Mouse (Mus musculus): ENCODE measurements around the gene Acot3. TPM values are rescaled to one million over a fixed set of nuclear protein-coding genes. Genes with fewer than 3 reads are reported as not detected.
"Not testable (repeated sequence)": the region's sequence is repeated elsewhere in the genome, so short reads cannot be mapped to it uniquely, and the experiment has no call there.

Acot3 gene
- total and polyA plus RNA-seq, 2 experiments from 2014 or later: 0.77 to 2.0 TPM

DNA sequence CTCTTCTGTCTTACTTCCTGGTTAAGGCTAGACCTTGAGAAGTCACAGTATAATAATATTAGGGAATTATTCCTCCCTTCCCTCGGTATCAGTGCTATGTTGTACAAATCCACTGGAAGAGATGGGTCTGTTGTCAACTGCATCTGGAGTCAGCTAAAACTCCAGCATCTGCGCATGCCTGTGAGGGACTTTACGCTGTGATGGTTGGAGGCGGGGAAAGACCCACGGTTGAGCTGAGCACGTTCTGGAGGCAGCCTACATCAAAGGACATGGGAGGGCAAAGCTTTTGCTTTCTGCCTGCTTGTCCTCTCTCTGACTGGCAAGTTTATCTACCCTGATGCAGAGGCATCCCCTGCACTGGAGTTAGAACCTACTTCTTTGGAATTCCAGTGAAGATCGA is 26.1 kb upstream of the Acot3 start:
- Histone ChIP-seq H3K4me2 (ENCODE audit: low read depth, low read length, poor library complexity, severe bottlenecking) (no peak overlapping the region), H3K4me1 (ENCODE audit: insufficient read depth, low read length) (no peaks in the 10 kb centered on the region), H3K27me3 (ENCODE audit: insufficient read depth, low read length) (no peaks in the 10 kb centered on the region), H3K36me3 (ENCODE audit: insufficient read depth, low read length) (no peaks in the 10 kb centered on the region), H3K9ac (replicated peaks; ENCODE audit: low read length, poor library complexity, severe bottlenecking) (no peak overlapping the region), H3K9me3 (ENCODE audit: low read length) (no peaks in the 10 kb centered on the region), H3K27ac (ENCODE audit: low read depth, low read length) (no peak overlapping the region), H3K4me3 (ENCODE audit: low read depth, low read length) (no peak overlapping the region)
- ATAC-seq (ENCODE audit: low FRiP score) (no peak), DNase-seq (ENCODE audit: low spot score) (no peak)
- no peak for TF ChIP-seq CTCF (IDR thresholded peaks at IDR 0.05)
- WGBS: 80% methylated on average over 7 of the region's 7 CpGs

DNA sequence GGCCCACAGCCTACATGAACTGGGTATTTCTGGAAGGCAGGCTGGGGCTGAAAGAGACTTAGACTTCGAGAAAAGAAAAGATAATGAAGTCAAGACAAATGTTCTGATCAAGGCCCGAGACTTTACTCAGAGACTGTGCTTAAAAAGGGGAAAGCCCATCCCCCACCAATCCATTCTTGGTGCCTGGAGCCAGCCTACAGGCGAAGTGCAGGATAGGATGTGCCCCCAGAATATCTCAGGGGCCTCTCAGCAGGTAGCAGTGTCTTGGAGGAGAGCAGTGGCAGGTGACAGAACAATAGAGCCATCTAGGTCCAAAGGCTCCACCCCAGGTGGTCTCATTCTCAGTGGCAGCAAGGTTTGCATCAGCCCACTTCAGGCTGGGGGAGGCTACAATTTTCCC is 23.6 kb upstream of the Acot3 start:
- H3K27me3 ChIP-seq (ENCODE audit: insufficient read depth, low read length); H3K4me2 ChIP-seq (ENCODE audit: low read depth, low read length, poor library complexity, severe bottlenecking); DNase-seq (ENCODE audit: low spot score); H3K9me3 ChIP-seq (ENCODE audit: low read length); H3K27ac ChIP-seq (ENCODE audit: low read depth, low read length); H3K9ac ChIP-seq (replicated peaks; ENCODE audit: low read length, poor library complexity, severe bottlenecking); ATAC-seq (ENCODE audit: low FRiP score); H3K4me1 ChIP-seq (ENCODE audit: insufficient read depth, low read length); H3K36me3 ChIP-seq (ENCODE audit: insufficient read depth, low read length); H3K4me3 ChIP-seq (ENCODE audit: low read depth, low read length): not testable (repeated sequence)
- WGBS: 43% methylated on average over 3 of the region's 3 CpGs

DNA sequence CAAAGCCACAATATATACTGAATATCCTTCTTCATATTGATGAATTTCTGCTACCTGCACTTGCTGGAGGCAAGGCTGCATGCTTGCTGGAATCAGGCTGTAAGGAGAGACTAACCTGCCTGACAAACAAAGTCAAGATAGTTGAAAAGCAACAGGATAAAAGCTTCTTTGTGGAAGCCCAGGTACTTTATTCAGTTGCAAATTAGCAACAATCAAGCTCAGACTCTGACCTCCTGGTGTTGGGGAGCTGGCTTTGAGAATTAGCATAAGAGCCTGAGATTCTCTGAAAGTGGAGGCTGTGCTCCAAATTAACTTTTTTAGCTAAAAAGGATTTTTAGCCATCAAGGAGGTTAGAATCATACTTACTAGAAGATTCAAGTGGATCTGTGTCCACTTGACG is 22.9 kb upstream of the Acot3 start:
- WGBS: 100% methylated on average over 1 of the region's 1 CpGs

DNA sequence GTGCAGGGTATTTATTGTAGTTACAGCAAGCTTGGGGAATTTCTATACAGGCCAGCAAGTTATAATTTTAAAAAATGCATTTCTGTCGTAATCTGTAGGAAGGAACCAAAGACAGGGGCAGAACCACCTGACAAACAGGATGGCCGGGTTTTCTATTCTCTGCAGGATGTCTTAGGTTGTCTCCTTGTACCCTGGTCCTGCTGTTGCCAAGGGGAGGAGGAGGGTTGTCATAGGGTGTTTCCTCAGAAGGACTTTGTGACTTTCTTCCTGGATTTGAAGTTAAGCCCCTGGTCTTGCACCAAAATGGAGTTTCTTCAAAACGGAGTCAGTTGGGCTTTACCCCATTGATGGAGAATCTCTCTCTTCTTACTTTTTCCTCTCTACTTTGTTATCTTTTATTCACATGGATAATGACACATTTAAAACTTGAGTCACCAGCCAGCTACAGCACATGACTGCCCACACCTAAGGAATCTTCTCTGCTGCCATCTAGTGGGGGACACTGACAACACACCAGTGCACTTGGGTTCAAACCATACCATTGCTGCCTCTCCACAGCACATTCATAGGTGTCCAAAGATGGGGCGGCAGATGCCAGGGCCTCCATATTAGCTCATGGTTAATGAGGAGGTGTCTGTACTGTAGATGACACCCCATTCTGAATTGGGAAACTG is 21.1 kb upstream of the Acot3 start:
- H3K4me3 ChIP-seq (ENCODE audit: low read depth, low read length): no peak overlapping the region
- H3K4me1 ChIP-seq (ENCODE audit: insufficient read depth, low read length): no peaks in the 10 kb centered on the region
- no peak for ATAC-seq (ENCODE audit: low FRiP score)
- H3K27me3 ChIP-seq (ENCODE audit: insufficient read depth, low read length): no peaks in the 10 kb centered on the region
- TF ChIP-seq CTCF (IDR thresholded peaks at IDR 0.05): peak; percentile 89
- WGBS: 65% methylated on average over 4 of the region's 4 CpGs
- H3K4me2 ChIP-seq (ENCODE audit: low read depth, low read length, poor library complexity, severe bottlenecking): no peak overlapping the region
- no peak overlapping the region for H3K27ac ChIP-seq (ENCODE audit: low read depth, low read length)
- no peak overlapping the region for H3K9ac ChIP-seq (replicated peaks; ENCODE audit: low read length, poor library complexity, severe bottlenecking)
- peak; percentile 76 for DNase-seq (ENCODE audit: low spot score)
- H3K9me3 ChIP-seq (ENCODE audit: low read length): no peaks in the 10 kb centered on the region
- no peaks in the 10 kb centered on the region for H3K36me3 ChIP-seq (ENCODE audit: insufficient read depth, low read length)

More for the DNA sequence above, 22.9 kb upstream of the Acot3 start:
- not testable (repeated sequence) for H3K4me1 ChIP-seq (ENCODE audit: insufficient read depth, low read length); DNase-seq (ENCODE audit: low spot score); H3K27me3 ChIP-seq (ENCODE audit: insufficient read depth, low read length); H3K27ac ChIP-seq (ENCODE audit: low read depth, low read length); H3K4me3 ChIP-seq (ENCODE audit: low read depth, low read length); H3K9ac ChIP-seq (replicated peaks; ENCODE audit: low read length, poor library complexity, severe bottlenecking); H3K4me2 ChIP-seq (ENCODE audit: low read depth, low read length, poor library complexity, severe bottlenecking); H3K36me3 ChIP-seq (ENCODE audit: insufficient read depth, low read length); ATAC-seq (ENCODE audit: low FRiP score); H3K9me3 ChIP-seq (ENCODE audit: low read length)

DNA sequence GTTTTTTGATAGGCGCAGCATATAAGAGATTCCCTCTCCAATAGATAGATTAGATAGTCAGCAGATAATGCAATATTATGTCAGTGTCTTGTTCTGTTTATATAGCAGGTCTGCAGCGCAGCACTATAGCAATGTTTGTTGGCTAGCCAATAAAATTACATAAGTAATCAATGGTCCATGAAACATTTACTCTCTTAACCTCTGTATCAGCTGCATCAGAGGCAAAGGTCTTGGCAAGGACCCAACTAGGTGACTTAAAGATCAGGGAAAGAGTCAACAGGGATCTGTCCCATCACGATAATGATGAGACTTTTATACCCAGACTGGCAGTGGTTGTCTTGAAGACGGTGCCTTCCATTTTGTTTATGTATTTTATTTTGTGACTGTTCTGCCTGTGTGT is 19.1 kb upstream of the Acot3 start:
- Histone ChIP-seq H3K27me3 (ENCODE audit: insufficient read depth, low read length) (no peaks in the 10 kb centered on the region), H3K4me2 (ENCODE audit: low read depth, low read length, poor library complexity, severe bottlenecking) (no peak overlapping the region), H3K9ac (replicated peaks; ENCODE audit: low read length, poor library complexity, severe bottlenecking) (no peak overlapping the region), H3K4me1 (ENCODE audit: insufficient read depth, low read length) (0 out of 2 replicates have a peak, but pooled peaks cover 3% of the 10 kb centered on the region), H3K27ac (ENCODE audit: low read depth, low read length) (no peak overlapping the region), H3K4me3 (ENCODE audit: low read depth, low read length) (no peak overlapping the region), H3K9me3 (ENCODE audit: low read length) (no peaks in the 10 kb centered on the region), H3K36me3 (ENCODE audit: insufficient read depth, low read length) (no peaks in the 10 kb centered on the region)
- WGBS: 92% methylated on average over 4 of the region's 4 CpGs
- DNase-seq (ENCODE audit: low spot score) (no peak), ATAC-seq (ENCODE audit: low FRiP score) (no peak)
- TF ChIP-seq CTCF (IDR thresholded peaks at IDR 0.05): no peak

DNA sequence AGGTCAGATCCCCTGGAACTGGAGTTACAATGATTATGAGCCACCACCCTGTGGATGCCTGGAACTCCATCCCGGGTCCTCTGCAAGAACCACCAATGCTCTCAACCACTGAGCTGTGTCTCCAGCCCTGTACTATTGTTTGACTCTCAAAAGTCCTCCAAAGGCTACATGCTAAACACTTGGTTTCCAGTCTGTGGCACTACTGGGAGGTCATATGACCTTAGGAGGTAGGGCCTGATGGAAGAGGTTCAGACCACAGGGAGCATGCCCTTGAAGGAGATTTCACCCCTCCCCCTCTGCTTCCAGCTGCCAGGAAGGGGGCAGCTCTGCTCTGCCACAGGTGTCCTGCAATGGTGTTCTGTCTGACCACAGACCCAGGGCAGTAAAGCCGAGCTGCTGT is 18.6 kb upstream of the Acot3 start:
- DNase-seq (ENCODE audit: low spot score); H3K4me1 ChIP-seq (ENCODE audit: insufficient read depth, low read length); H3K27me3 ChIP-seq (ENCODE audit: insufficient read depth, low read length); H3K4me2 ChIP-seq (ENCODE audit: low read depth, low read length, poor library complexity, severe bottlenecking); H3K27ac ChIP-seq (ENCODE audit: low read depth, low read length); H3K4me3 ChIP-seq (ENCODE audit: low read depth, low read length); H3K36me3 ChIP-seq (ENCODE audit: insufficient read depth, low read length); ATAC-seq (ENCODE audit: low FRiP score); H3K9me3 ChIP-seq (ENCODE audit: low read length); H3K9ac ChIP-seq (replicated peaks; ENCODE audit: low read length, poor library complexity, severe bottlenecking): not testable (repeated sequence)
- 83% methylated on average over 2 of the region's 2 CpGs for WGBS

All from midbrain, postnatal 0 days (tissue).